Mouse (Mus musculus) cortical plate, adult 2 months (tissue): ENCODE results near the gene Cyp26a1.

ENCODE experiments used
- CTCF ChIP-seq: fragments of 200-500 bp; IDR thresholded peaks from 2 replicates; pipeline ENCODE4 v1.5.1; 2011; ENCODE audit warnings: mild to moderate bottlenecking, control low read depth, low read length; ENCODE audit not compliant: insufficient read depth; ENCODE audit errors: extremely low read depth
- POLR2A ChIP-seq: fragments of 200-500 bp; IDR thresholded peaks from 2 replicates; pipeline ENCODE4 v1.6.1; 2011; ENCODE audit warnings: mild to moderate bottlenecking, low read length, control low read depth; ENCODE audit not compliant: insufficient read depth; ENCODE audit errors: extremely low read depth

- TF ChIP-seq CTCF (no peak), POLR2A (no peak)
Observed at GRCm38 (mm10) chr19:37697335-37697636, 312 bp upstream of the Cyp26a1 start.
